Mouse (Mus musculus) adrenal gland, adult 2 months (tissue): Measurements from ENCODE around the gene Mark3. TPM values are rescaled to one million over a fixed set of nuclear protein-coding genes. Genes with fewer than 3 reads are reported as not detected.

Experiments used
- DNase-seq: peaks from one replicate; pipeline ENCODE4 v3.0.0; 2021
- polyA plus RNA-seq: library from polyadenylated mRNA; depleted of rRNA; stranded (reverse); fragments of >200 nt; gene quantifications from 2 replicates; pipeline ENCODE4 v1.2.3, GENCODE M21; 2012
- total RNA-seq, 2 experiments: library from RNA; stranded (reverse); gene quantifications; 2 replicates each; pipeline ENCODE4 v1.2.3; 2021

The Mark3 gene
- total and polyA plus RNA-seq, 3 experiments: 35.8 to 95.9 (median 83.2) TPM

DNA sequence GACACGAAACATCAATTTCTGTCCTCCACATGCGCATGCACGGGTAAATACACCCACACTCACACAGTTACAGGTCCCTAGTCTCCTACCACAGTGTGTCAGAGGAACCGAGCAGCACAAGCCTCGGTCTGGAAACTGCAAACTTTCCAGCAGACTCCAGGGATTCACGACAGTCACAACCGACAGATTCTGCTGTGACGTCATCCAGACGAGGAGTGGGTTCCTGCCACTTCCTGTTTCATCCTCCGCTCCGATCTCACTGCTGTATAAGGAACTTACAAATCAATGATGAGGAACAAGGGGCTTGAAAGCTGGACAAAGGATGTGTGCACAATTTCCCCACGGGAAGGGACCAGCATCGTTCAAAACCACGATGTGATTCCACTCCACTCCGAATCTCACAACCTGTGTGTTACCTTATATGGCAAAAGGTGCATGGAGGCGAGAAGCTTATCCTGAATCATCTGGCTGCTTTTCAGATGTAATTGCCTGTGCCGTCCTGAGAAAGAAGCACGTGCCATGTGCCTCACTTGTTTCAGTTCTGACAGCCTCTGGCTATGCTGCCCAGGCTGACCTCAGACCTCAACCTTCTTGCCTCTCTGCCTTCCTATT is 14.6 kb upstream of the Mark3 start:
- DNase-seq: no peak

DNA sequence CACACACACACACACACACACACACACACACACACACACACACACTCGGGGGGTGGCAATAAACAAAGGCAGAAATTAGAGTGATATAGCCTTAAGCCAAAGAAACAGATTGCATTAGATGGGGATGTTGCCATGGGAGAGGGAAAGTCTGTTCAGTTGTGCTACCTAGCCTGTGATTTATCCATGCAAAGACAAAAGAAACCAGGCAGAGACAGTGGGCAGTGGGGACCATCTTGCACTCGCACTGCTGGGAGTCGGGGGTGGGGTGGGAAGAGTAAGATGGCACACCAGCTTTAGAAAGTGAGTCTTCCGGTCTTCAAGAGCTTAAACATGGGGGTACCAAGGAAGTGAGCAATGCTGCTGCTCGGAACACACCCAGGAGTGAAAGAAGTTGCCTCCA is 14.0 kb upstream of the Mark3 start:
- DNase-seq: no peak

DNA sequence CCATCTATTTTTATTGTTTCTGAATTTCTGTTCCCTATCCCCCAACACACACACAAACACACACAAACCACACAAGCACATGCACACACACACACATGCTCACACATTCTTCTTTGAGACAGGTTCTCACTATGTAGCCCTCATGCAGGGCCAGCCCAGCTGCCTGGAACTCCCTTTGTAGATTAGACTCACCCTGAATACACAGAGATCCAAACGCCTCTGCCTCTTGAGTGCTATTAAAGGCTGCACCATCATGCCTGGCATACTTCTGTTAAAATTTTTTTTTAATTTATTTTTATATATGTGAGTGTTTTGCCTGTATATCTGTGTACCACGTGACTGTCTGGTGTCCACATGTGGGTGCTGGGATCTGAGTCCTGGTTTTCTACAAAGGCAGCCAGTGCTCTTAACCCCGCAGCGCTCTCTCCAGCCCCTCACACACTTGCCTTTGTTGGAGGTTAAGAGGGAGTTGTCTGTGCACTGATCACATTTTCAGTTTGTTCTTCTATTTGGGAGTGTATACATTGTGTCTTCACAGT is 12.0 kb upstream of the Mark3 start:
- no peak for DNase-seq

- no peak for DNase-seq
Observed at GRCm38 (mm10) chr12:111563076-111563629, 11.2 kb upstream of the Mark3 start.

DNA sequence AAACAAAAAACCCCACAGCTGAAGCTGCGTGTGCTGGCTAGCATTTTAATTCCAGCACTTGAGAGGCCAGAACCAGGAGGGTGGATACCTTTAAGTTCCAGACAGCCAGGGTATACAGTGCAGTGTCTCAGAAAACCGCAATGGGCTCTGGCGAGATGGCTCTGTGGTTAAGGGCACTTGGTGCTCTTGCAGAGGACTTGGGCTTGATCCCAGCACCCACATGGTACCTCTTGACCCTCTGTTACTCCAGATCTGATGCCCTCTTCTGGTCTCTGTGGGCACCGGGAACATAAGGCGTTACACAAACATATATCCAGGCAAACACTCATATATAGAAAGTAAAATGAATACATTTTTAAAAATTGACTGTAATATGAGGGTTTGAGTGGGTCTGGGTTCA is 9.0 kb upstream of the Mark3 start:
- no peak for DNase-seq

DNA sequence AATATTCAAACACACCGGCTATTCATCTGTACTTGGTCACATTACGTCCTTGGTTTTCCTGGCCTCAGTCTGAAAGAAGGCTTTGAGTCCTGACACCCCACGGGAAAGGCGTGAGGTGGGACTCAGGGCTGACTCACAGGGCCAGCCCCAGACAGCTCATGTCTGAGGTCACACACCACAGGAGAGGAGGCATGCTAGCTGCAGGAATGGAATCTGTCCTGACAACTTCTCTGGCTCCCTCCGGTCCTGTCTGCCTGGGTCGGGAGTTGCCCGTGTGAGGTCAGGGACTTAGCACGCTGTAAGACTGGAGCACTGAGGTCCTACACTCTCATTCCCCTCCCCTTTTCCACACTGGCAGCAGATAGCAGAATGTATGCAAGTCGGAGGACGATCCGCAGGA is 5.5 kb upstream of the Mark3 start:
- peak; percentile 78 for DNase-seq

GRCm38 (mm10) chr12:111572406-111572805 is 1.9 kb upstream of the Mark3 start:
- no peak for DNase-seq

DNA sequence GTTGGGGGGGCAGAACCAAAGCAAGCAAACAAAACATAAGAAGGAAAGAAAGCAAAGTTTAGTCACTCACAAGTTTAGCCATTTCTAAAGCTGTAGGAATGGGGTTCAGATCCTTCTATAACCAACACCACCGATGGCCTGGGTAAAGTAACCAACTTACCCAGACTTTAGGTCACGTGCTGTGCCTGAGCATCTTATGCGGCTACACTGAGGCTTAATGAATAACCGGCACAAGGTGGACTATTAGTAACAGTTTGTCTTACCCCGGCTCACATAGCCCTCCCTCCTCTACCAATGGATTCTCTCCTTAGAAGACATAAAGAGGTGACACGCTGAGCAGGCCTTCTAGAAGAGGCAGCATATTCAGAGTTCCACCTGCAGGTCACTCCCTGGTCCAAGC is 1.0 kb upstream of the Mark3 start:
- no peak for DNase-seq

GRCm38 (mm10) chr12:111574887-111575838 is 840 bp downstream of the Mark3 start:
- DNase-seq: peak; percentile 71

GRCm38 (mm10) chr12:111583058-111583457 is 8.7 kb downstream of the Mark3 start:
- DNase-seq: peak; percentile 51

DNA sequence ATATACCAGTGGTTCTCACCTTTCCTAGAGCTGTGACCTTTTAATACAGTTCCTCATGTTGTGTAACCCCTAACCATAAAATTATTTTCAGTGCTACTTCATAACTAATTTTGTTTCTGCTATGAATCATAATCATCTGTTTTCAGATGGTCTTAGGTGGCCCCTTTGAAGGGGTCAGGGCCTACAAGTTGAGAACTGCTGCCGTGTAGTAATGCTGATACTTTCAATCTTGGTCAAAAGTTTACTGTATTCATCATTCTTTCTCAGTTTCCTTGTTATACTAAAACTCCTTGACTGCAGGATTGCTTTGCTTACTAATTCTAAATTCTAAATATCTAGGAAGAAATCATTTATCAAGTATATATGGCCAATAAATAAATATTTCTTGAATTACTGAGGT is 10.1 kb downstream of the Mark3 start:
- DNase-seq: no peak

DNA sequence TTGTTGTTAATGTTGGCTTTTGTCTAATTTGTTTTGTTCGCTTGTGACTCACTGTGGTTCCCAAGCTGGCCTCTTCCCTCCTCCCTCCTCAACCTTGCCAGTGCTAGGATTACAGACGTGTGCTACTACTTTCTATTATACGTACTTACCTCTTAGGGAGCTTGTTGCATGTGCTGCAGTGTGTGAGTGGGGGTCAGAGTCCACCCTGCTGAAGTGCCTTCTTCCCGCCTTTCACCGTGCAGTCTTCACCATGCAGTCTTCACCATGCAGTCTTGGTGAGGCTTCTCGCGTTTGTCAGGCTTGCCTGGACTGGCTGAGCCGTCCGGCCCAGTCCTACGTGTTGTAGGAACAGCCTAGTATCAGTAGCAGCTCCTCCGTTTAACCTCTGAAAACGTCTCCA is 12.9 kb downstream of the Mark3 start:
- DNase-seq: no peak

DNA sequence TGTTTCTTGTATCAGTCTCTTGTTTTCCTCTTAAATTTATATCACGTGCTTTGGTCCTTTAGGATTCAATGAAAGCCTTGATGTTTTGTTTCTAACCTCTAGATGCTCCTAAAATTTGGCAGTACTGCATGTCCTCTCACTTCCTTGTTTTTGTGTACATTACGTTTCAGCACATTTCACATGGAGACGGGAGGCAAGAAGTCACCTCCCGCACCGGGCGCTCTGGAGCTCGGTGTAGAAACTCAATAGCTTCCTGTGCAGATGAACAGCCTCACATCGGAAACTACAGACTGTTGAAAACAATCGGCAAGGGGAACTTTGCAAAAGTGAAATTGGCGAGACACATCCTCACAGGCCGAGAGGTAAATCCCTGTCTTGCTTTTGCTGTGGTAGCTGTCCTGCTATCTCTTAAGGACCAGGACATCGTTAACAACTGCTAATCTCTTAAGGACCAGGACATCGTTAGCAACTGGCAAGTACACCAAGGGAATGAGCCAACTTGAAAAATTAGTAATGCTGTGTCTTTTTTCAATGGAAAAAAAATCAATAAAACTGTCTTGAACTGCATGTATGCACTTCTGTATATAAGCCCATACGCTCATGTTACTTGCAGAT is 18.2 kb downstream of the Mark3 start:
- DNase-seq: no peak

- DNase-seq: no peak
Observed at GRCm38 (mm10) chr12:111593775-111594174, 19.5 kb downstream of the Mark3 start.

DNA sequence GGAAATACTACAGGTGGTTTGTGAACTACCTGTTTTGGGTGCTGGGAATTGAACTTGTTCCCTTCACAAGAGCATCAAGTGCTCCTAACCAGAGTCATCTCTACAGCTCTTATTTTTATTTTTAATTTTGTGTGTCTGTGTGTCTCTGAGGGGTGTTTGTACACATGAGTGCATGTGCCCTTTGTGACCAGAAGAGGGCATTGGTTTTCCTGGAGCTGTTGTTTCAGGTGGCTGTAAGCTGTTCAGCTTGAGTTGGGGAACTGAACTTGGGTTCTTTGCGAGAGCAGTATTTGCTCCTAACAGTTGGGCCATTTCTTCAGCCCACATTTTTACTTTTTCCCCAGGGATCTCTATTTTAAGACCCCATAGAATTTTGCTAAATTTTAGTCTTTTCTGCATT is 23.0 kb downstream of the Mark3 start:
- no peak for DNase-seq

- no peak for DNase-seq
Observed at GRCm38 (mm10) chr12:111598902-111599301, 24.6 kb downstream of the Mark3 start.

DNA sequence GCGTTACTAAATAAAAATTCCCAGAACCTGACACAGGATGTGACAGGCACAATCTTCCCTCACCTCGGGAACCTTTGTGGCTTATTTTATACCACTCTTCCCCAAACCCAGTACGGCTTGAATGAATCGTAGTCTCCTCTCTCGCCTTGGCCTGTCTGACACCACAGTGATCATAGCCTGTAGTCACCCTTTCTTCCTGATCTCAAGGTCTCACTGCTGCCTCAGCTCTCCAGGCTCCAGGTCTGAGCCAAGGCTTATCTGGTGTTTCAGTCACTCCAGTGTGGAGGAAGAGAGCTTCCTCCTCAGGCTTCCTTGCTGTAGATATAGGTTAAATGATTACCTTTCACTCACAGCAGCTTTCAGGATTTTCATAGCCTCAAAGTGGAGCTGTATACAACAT is 25.3 kb downstream of the Mark3 start:
- DNase-seq: peak; percentile 75

GRCm38 (mm10) chr12:111603871-111604270 is 29.5 kb downstream of the Mark3 start:
- DNase-seq: no peak

DNA sequence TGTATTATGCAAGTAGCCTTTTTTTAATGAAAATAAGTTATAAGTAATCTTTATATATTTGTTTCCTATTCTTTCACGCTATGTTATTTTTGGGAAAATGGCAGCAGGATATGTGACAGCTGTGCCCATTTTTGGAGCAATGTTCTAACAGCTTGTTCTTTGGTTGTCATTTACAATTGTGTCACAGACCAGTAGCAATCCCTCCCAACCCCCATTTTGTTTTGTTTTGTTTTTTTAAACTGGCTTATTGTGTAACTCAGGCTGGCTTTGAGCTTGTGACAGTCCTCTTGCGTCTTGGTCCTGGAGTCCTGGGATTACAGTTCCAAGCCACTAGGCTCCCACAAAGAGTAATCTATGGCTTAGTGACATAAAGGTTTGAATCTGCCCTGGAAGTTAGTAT is 31.3 kb downstream of the Mark3 start:
- no peak for DNase-seq

- DNase-seq: no peak
Observed at GRCm38 (mm10) chr12:111608015-111608414, 33.7 kb downstream of the Mark3 start.

GRCm38 (mm10) chr12:111614475-111615141 is 40.3 kb downstream of the Mark3 start:
- no peak for DNase-seq

GRCm38 (mm10) chr12:111618266-111618665 is 43.9 kb downstream of the Mark3 start:
- DNase-seq: no peak
